Mouse (Mus musculus) urinary bladder, adult 2 months (tissue): ENCODE data around the gene Qars. TPM values are rescaled to one million over a fixed set of nuclear protein-coding genes. Genes with fewer than 3 reads are reported as not detected.

Source experiments
- DNase-seq: peaks from one replicate; pipeline ENCODE4 v3.0.0; 2022; ENCODE audit warnings: low spot score
- polyA plus RNA-seq: library from polyadenylated mRNA; depleted of rRNA; stranded (reverse); fragments of >200 nt; gene quantifications from 2 replicates; pipeline ENCODE4 v1.2.3, GENCODE M21; 2012; rRNA removed

Gene Qars
- polyA plus RNA-seq = 145 and 162 TPM in 2 replicates

DNA sequence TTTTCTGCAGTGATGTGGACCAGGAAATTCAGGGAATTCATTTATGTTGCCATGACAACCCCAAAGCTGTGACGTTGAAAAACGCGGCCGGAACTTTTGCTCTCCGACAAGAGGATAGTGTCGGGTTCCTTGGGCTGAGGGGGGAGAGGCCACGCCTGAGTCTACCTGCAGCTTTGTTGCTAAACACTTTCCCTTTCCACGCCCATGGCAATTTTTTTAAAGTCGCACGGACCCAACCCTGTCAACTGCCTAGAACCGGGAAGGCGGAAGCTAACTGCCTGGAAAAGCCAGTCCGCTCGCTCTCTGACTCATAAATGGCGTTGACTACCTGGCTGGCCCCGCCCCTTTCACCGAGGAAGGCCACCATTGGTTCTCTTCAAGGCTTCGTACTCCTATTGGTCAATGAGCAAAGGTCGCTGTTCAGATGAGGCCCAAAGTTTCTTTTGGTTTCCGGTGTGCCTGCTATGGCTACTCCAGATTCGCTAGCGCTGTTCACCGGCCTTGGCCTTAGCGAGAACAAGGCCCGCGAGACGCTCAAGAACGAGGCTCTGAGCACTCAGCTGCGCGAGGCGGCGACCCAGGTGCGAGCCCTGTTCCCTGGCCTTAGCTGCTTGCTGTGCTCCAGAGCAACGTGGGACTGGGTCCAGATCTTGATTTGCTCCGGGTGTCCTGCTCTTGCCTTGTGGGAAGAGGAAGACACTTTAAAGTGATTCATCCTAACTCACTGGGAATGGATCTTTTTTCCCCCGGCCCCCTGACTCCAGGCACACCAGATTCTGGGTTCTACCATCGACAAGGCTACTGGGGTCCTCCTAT, at the start of gene Qars:
Gene Qars (plus strand): TSS at position 88 of the 816 bp plus-strand sequence.
- DNase-seq = peak; percentile 77

DNA sequence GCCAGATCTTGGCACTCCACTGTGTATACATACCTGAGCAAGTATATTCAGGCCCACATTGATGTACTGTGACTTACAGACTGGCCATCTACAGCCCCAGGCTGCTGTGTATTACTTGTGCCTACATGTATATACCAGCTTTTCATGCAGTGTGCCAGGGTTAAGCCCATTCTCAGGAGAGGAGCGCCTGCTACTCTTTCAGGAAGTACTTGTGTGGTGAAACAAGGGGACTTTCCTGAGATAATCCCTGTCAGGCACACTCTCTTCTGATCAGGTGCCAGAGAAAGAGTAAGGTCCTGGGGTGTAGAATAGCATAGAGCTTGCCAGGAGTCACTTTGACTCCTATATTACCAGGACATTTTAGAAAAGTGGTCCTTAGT, 47.6 kb upstream of the Qars start:
- DNase-seq = no peak

DNA sequence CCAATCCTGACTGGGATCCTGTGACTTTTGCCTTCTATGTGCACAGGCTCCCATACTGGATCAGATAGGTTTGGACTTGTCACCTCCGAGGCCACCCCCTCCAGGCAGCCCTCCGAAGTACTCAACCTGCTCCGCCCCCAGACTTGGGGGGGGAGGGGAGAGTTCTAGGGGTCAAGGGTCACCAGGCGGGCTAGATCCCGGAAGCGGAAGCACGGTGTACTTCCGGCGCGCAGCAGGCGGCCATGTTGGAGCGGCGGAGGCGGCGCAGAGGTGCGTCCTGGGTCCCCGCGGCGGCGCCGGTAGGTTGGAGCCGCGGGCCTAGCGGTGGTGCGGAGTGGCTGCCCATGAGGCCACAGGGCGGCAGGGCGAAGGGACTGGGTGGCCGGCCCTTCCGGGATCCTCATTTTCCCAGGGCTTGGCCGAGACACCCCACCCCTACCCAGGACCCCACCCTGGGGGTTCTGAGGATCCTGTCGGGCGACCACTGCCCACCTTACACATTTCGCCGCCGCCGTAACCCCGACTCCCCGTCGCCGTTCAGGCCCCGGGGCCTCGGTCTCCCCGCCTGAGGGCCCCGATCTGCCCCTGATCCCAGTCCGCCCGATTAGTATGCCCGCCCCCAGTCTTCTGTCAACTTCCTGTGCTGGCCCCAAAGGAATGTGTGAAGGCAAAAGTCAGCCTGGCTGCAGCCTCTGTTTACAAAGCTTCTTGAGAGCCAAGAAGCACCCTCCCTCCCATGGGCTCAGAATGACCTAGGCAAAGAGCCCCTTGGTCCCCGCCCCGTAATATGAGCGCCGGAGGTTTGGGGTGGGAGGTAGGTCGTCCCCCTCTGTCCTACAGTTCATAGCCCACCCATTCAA, 47.0 kb upstream of the Qars start, which contains the start of gene Ccdc71:
Gene Ccdc71 (plus strand): TSS at position 209 of the 860 bp plus-strand sequence.
- peak; percentile 70 for DNase-seq

DNA sequence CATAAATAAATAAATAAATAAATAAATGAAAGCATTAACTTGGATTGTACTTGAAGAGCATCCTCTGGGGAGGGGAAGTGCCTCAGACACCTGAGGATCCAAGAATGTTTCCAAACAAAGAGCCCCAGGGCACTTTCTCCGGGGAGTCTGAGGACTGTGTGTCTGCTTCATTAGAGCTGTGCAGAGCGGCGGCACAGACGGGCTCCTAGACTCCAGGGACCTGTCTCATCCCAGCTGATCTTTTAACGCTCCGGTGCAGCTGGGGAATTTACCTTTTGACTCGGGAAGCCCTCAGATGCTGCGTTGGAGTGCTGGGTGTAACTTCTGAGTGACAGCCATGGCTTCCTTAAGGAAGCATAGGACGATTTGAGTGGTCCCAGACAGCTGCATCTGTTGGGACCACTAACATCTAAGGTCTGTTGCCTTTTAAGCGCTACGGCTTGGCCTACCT, 46.3 kb upstream of the Qars start, which contains the start of gene Klhdc8b:
Gene Klhdc8b (minus strand): TSS at position 401 of the 451 bp plus-strand sequence.
- DNase-seq = no peak

DNA sequence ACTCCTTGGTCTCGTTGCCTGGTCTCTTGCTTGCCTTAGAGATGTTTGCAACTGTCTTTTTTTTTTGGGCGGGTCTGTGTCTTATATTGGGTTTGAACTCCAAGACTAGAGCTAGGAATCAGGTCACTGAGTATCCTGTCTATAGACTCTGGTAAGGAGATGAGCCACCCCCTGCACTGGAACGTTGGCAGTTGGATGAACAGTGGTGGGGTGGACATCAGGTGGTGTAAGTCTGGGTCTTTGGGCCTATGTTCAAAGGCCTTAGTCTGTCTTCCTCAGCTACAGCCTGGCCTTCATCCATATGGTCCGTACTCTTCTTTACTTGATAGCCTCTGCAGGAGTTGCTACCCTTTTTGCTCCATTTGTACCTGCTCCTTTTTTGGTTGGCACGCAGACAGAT, 45.8 kb upstream of the Qars start:
- DNase-seq = no peak

DNA sequence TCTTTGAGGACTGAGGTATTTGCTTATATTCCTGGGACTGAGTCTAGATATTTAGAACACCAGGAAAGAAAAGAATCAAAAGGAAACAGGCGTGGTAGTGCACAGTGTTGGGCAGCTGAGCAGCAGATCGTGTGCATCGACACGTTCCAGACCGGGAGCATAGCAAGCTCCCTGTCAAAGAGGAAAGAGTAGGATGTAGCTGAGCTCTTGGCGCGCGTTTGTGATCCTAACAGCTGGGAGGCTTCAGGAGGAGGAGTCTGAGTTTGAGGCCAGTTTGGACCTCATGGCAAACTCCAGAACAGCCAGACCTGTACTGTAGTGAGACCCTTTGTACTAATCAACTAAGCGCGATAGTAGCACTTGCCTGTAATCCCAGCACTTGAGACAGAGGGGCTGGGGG, 45.3 kb upstream of the Qars start:
- DNase-seq = no peak

DNA sequence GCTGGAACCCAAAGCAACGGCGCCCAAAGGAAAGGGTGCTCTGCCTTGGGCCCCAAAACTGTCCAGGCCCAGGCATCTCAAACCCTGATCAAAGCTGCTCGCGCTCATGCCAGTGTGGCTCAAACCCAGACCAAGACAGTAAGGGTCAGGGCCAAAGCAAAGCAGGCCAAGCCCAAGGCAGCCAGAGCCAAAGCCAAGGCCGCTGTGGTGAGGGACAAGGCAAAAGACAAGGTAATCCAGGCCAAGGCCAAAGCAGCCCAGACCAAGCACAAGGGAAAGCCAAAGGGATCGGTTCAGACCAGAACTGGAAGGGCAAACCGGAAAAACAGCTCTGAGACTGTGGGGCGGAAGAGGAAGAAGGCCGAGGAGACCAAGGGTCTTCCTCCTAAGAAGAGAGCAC, 43.8 kb upstream of the Qars start:
- no peak for DNase-seq

DNA sequence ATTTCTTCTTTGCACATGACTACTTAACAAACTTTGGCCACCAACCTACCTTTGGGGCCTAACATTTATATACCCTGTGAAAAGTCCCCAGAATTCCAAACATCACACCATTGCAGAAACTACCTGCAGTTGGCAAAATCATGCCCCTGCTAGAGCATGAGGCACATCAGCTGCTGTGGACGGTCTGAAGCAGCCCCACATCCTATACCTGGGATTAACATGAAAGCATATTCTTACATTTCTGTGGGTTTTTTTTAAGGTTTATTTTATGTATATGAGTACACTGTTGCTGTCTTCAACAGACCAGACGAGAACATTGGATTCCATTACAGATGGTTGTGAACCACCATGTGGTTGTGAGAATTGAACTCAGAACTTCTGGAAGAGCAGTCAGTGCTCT, 41.3 kb upstream of the Qars start:
- DNase-seq = no peak

DNA sequence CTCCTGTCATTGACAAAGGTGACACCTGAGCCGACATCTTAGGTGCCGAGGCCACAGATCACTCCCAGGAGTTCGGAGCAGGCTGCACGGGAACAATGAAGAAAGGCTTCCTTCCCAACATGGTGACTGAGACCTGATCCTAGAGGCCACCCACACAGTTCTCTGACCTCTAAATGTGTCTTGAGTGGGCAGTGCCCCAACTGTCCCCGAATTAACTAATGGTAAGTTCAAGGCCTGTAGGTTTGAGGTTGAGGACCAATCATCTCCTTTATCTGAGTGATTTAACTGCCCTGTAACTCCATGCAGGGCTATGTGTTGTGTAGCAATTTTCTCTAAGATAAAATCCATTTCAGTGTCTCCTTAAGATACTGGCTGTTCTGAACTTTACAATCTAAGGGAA, 38.1 kb upstream of the Qars start:
- DNase-seq = no peak

DNA sequence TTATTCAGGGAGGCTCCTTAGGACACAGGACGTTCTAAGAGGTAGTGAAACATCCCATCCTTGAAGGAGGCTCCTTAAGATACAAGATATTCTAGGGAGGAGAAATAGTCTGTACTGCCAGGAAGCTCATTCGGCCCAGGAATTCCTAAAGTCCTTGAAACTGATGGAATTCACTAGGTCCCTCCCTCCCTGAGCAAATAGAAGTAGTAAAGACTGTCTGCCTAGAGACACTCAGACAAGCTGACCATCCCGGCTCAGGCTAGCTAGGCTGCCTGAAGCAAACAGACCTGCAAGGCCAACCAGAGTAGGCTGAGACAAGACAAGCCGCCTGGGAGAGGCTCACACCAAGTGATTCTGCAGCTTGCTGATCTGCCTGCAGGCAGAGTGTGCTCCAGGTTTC, 37.7 kb upstream of the Qars start:
- no peak for DNase-seq

DNA sequence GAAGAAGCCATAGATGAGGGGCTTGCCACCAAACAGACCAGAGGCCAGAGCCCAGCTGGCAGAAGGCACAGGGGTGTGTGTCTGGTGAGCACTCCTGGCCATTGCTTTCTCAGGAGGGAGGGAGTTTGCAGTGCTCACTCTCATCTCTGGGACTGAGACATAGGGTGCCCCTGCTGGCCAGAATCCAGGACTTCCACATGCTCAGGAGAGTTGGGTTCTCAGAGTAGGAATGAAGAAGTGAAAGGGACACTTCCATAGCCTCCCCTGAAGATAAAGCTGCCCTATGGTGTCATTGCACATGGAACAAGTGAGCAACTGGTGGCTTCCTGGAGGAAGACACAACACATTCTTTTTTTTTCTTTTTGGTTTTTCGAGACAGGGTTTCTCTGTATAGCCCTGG, 33.0 kb upstream of the Qars start:
- no peak for DNase-seq

DNA sequence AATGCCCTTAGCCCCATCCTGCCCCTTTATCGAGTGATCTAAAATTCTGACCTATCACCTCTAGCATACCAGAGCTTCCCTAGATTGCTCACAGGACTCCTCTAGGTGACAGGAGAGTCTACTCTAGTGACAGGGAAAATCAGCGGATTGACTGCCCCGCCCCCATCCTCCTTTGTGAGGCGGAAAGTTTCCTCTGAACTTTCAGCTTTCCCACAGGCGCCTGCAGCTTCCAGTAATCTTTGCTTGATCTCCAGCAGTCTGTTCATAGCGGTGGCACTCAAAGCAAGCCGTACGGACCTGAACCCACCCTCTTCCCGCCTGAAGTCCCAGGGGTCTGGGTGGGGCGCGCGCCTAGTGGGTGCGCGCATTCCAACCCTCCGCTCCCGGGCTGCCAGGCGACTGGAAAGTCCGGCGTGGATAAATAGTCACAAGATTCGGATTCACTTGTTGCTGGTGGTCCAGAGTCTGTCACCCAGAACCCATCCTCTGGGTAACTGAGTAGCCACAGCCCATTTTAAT, 28.8 kb upstream of the Qars start:
- DNase-seq = peak; percentile 66

DNA sequence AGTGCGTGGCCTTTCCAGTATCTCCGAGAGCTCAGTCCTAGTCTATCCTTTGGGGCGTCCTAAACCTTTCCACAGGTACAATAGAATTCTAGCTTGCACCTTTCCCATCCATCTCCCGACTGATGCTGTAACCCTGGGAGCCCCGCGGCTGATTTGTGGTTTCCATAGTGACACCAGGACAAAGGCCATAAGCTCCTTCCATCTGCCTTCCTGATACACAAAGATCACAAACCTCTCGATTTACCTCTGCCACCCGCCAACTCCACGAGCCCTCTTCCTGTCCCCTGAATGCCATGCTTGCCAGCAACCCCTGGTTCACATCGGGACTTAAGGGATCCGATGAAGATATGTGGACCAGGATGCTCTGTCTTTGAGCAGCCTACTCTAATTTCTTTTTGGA, 28.3 kb upstream of the Qars start:
- DNase-seq = no peak

DNA sequence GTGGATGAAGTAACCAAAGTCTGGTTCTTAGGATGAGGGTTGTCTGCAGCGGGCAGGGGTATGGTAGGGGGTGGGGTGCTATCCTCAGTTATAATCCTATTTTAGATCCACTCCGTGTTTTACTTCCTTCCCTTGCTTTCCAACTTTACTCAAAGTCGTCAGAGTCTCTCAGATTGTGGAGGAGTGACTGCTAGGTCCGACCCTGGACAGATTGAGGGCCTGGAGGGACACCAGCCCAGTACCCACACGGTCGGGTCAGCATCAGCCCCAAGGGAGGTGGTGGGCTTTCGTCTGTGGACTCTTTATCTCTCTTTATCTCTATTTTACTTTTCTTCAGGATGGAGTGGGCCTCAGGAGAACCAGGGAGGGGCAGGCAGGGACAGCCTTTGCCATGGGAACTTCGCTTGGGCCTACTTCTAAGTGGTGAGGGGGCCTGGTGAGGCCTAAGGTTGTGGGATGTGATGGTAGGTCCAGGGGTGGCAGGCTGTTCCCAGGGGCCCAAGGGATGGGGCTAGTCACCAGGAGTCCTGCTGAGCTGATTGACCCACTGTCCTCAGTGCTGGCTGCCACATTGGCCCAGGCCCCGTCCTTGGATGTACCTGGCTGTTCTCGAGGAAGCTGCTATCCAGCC, 27.7 kb upstream of the Qars start, which contains the start of gene Lamb2:
Gene Lamb2 (plus strand): TSS at position 16 of the 631 bp plus-strand sequence.
- no peak for DNase-seq

DNA sequence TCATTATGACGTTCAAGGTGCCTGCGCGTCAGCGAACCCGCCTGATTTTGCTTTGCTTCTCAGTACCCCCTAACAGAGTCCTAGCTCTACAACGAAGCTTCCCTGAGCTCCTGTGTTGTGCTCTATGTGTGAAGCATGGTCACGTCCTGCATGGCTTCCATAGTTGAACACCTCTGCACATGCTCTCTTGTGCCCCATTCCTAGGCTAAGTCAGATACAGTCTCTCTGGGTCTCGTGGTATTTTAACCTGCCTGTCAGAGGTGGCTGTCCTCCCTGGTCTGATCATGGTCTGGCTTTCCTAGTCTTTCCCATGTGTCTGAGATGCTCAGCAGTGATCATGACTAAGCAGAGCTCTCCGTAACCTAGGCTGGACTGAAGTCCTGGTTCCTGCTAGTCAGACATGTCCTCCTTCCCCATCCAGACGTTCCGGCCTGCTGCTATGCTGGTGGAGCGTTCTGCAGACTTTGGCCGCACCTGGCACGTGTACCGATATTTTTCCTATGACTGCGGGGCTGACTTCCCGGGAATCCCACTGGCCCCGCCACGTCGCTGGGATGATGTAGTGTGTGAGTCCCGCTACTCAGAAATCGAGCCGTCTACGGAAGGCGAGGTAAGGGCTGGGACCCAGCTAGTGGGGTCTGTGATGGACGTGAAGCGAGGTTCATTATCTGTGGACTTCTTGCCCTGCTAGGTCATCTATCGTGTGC, 26.5 kb upstream of the Qars start:
- DNase-seq = no peak

DNA sequence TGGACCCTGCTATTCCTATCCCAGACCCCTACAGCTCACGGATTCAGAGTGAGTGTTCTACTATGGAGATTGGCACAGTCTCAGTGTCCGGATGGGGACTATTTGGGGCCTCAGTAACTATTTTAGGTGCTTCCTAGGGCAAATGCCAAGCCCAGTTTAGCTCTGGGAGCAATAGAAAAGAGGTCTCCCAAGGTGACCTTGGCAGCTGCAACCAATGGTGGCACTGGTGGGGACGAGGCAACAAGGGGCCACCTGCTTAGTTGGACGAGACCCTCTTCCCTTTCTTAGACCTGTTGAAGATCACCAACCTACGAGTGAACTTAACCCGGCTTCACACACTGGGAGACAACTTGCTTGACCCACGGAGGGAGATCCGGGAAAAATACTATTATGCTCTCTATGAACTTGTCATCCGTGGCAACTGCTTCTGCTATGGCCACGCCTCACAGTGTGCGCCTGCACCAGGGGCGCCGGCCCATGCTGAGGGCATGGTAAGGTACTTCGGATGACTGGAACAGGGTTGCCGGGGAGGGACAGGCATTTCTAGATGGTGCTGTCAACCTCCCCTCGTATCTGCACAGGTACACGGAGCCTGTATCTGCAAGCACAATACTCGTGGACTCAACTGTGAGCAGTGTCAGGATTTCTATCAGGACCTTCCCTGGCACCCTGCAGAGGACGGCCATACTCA, 25.8 kb upstream of the Qars start:
- no peak for DNase-seq

DNA sequence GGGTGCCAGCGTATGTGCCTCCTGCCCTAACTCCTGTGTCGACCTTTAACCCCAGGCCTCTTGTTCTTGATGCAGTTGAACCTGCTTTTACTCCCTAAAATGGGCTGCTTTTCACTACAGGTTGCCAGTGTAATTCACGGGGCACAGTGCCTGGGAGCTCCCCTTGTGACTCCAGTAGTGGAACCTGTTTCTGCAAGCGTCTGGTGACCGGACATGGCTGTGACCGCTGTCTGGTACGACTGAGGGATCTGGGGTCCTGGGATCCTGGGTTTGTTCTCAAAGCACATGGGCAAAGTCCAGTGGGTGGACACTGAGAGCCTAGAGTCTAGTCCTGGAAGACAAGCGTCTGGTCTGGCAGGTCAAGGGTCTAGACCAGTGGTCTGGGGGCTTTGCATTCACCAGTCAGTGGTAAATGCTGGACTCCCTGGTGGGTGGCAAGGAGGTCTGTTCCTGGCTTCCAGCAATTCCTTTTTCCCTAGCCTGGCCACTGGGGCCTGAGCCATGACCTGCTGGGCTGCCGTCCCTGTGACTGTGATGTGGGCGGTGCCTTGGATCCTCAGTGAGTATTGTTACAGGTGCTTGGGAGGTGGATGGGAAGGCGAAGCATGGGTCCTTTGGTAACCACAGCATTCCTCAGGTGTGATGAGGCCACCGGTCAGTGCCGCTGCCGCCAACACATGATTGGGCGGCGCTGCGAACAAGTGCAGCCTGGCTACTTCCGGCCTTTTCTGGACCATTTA, 24.3 kb upstream of the Qars start:
- DNase-seq = no peak

DNA sequence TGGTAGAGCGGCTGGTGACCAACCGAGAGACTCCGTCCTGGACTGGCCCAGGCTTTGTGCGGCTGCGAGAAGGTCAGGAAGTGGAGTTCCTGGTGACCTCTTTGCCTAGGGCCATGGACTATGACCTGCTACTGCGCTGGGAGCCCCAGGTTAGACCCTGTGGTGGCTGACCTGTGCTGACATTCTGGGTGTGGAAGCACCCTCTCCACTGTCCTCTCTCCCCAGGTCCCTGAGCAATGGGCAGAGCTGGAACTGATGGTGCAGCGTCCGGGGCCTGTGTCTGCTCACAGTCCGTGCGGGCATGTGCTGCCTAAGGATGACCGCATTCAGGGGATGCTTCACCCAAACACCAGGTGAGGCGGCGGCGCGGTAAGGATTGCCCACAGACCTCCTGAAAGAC, 23.5 kb upstream of the Qars start:
- no peak for DNase-seq

DNA sequence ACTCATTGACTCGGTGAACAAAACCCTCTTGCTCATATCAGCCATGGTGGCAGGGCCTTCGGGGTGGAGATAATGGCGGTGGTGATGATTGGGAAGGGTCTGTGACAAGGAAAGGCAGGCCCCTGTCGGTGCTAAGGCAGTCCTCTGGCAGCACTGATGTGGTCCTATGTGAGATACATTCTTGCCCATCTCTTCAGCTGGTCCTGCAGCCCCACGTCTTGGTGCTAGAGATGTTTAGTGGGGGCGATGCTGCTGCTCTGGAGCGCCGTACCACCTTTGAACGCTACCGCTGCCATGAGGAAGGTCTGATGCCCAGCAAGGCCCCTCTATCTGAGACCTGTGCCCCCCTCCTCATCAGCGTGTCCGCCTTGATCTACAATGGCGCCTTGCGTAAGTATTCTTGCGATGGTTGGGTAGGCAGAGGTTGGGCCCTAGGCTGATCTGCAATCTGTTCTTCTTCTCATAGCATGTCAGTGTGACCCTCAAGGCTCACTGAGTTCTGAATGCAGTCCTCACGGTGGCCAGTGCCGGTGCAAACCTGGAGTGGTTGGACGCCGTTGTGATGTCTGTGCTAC, 22.1 kb upstream of the Qars start:
- DNase-seq = no peak
